ENCODE assay signal across 8 mouse cellular contexts in the genomic region with DNA sequence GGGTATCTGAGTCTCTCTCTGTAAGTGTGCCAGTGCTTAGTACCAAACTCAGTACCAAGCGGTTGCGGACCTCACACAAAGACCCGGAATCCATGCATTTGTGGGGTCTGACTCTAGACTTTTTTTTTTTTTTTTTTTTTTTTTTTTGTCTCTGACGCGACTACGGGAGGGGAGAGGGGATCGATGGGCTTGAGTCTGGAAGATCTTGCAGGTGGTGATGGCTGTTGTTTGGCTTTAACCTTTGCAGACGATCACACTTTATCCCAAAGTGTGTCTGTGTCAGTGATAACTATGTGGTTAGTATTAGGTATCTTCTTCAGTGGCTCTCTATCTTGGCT. TPM values are rescaled to one million over a fixed set of nuclear protein-coding genes. Genes with fewer than 3 reads are reported as not detected.
A peak's percentile ranks its signal among the peaks of the same experiment; 100 is the strongest.
DNase-seq lines count a peak whose midpoint lies in the region; ATAC-seq and TF ChIP-seq lines count a peak whose summit lies in the region.

No protein-coding gene starts in this region.

- WGBS in heart, embryonic 14.5 days = 1% methylated on average over 8 of the region's 8 CpGs
- 3% methylated on average over 8 of the region's 8 CpGs for WGBS in heart, postnatal 0 days
- WGBS in midbrain, embryonic 10.5 days = 2% methylated on average over 8 of the region's 8 CpGs

- H3K9ac ChIP-seq in heart, embryonic 14.5 days (ENCODE audit: low read length) = peak overlapping the region; percentile 99
- peak overlapping the region; percentile 92; the same call in 1 of the 2 replicates for H3K9ac ChIP-seq in ES-E14 (ENCODE audit: insufficient read depth, low read depth, low read length, poor library complexity, severe bottlenecking)
- peak overlapping the region; percentile 98 for H3K9ac ChIP-seq in heart, postnatal 0 days (replicated peaks; ENCODE audit: low read depth, low read length)

- in situ Hi-C loops in ES-E14 (cut with MboI; ENCODE audit: low sequenced_read_pairs in 2 of 2, unreplicated experiment in 2 of 2) = no loop called here

- H3K9me3 ChIP-seq in heart, embryonic 14.5 days (ENCODE audit: control insufficient read depth, low read length) = no peaks in the 10 kb centered on the region
- no peaks in the 10 kb centered on the region for H3K9me3 ChIP-seq in ES-E14 (ENCODE audit: control insufficient read depth, insufficient read depth, low read depth, low read length)
- H3K9me3 ChIP-seq in heart, postnatal 0 days (replicated peaks; ENCODE audit: control insufficient read depth, low read length) = no peaks in the 10 kb centered on the region
- peaks cover 38% of the 10 kb centered on the region for H3K9me3 ChIP-seq in midbrain, embryonic 10.5 days (replicated peaks)

- TF ChIP-seq CTCF in heart, postnatal 0 days (IDR thresholded peaks at IDR 0.05; ENCODE audit: low read depth) = no peak

- peak overlapping the region; percentile 87 to 99 for H3K4me3 ChIP-seq in heart, embryonic 14.5 days (ENCODE audit: control insufficient read depth in 1 of 2, insufficient read depth in 1 of 2, low read depth in 1 of 2, low read length in 2 of 2)
- H3K4me3 ChIP-seq in ES-E14 (ENCODE audit: insufficient read depth in 1 of 2, low read depth in 1 of 2, low read length in 2 of 2, poor library complexity in 1 of 2, severe bottlenecking in 1 of 2) = peak overlapping the region; percentile 89 to 98
- H3K4me3 ChIP-seq in heart, postnatal 0 days (ENCODE audit: low read depth, low read length) = peak overlapping the region; percentile 97
- peak overlapping the region; percentile 89 for H3K4me3 ChIP-seq in midbrain, embryonic 10.5 days

- no peak for ATAC-seq in heart, embryonic 14.5 days (ENCODE audit: insufficient number of reproducible peaks, insufficient read depth, low FRiP score, low read depth)
- ATAC-seq in heart, postnatal 0 days (ENCODE audit: insufficient read depth, low read depth) = no peak
- no peak for ATAC-seq in erythroid progenitor cell, adult 5-6 weeks (replicated peaks; ENCODE audit: low FRiP score, poor library complexity, severe bottlenecking)

- H3K4me1 ChIP-seq in heart, embryonic 14.5 days (ENCODE audit: control insufficient read depth in 2 of 2, insufficient read depth in 2 of 2, low read length in 2 of 2) = peaks cover 4 to 7% of the 10 kb centered on the region in 2 experiments; a peak in 3 of 4 replicates
- 0 out of 4 replicates have a peak, but pooled peaks cover 0 to 4% of the 10 kb centered on the region in 2 experiments for H3K4me1 ChIP-seq in ES-E14 (ENCODE audit: control insufficient read depth in 2 of 2, insufficient read depth in 2 of 2, low read length in 2 of 2, poor library complexity in 1 of 2)
- 0 out of 2 replicates have a peak, but pooled peaks cover 6% of the 10 kb centered on the region for H3K4me1 ChIP-seq in heart, postnatal 0 days (ENCODE audit: control insufficient read depth, insufficient read depth)
- no peaks in the 10 kb centered on the region for H3K4me1 ChIP-seq in midbrain, embryonic 10.5 days

- peaks cover 39% of the 10 kb centered on the region for H3K36me3 ChIP-seq in heart, embryonic 14.5 days (ENCODE audit: control insufficient read depth, insufficient read depth, low read length)
- peaks cover 14% of the 10 kb centered on the region for H3K36me3 ChIP-seq in ES-E14 (ENCODE audit: control insufficient read depth, insufficient read depth, low read length, poor library complexity, severe bottlenecking)
- H3K36me3 ChIP-seq in heart, postnatal 0 days (replicated peaks; ENCODE audit: control insufficient read depth, insufficient read depth, low read length) = peaks cover 38% of the 10 kb centered on the region
- H3K36me3 ChIP-seq in midbrain, embryonic 10.5 days = peaks cover 42% of the 10 kb centered on the region

- H3K27ac ChIP-seq in heart, embryonic 14.5 days (replicated peaks in 1 of 2; ENCODE audit: control insufficient read depth in 1 of 2, insufficient read depth in 1 of 2, low read depth in 2 of 2, low read length in 2 of 2) = peak overlapping the region; percentile 76 to 93; a peak in 3 of 4 replicates
- H3K27ac ChIP-seq in ES-E14 (ENCODE audit: insufficient read depth, low read depth, low read length, poor library complexity, severe bottlenecking) = no peak overlapping the region
- H3K27ac ChIP-seq in heart, postnatal 0 days (ENCODE audit: low read depth) = peak overlapping the region; percentile 99; the same call in 1 of the 2 replicates
- peak overlapping the region; percentile 97 for H3K27ac ChIP-seq in midbrain, embryonic 10.5 days (replicated peaks)

- no peak for DNase-seq in heart, adult 8-10 months (ENCODE audit: low spot score)
- peak; percentile 7 for DNase-seq in ES-E14 (ENCODE audit: low read depth, low spot score)
- no peak for DNase-seq in heart, postnatal 0 days (ENCODE audit: low spot score)
- DNase-seq in midbrain, embryonic 10.5 days (ENCODE audit: low spot score) = no peak
- no peak for DNase-seq in natural killer cell, adult 2 months (ENCODE audit: low spot score in 2 of 2)
- no peak for DNase-seq in thymus, postnatal 10 days (ENCODE audit: low spot score in 2 of 2)

- no peak for TF ChIP-seq EP300 in heart, postnatal 0 days (IDR thresholded peaks at IDR 0.05; ENCODE audit: low read depth)

- H3K4me2 ChIP-seq in heart, embryonic 14.5 days (ENCODE audit: low read length) = peak overlapping the region; percentile 77
- peak overlapping the region; percentile 64 for H3K4me2 ChIP-seq in heart, postnatal 0 days (ENCODE audit: low read depth, low read length)

- no peaks in the 10 kb centered on the region for H3K27me3 ChIP-seq in heart, embryonic 14.5 days (ENCODE audit: control insufficient read depth, insufficient read depth, low read length)
- no peaks in the 10 kb centered on the region for H3K27me3 ChIP-seq in heart, postnatal 0 days (ENCODE audit: control insufficient read depth, insufficient read depth, low read length)
- H3K27me3 ChIP-seq in midbrain, embryonic 10.5 days (ENCODE audit: low read depth, poor library complexity, severe bottlenecking) = no peaks in the 10 kb centered on the region

TF ChIP-seq in ES-E14, 5 proteins besides CTCF, POLR2A, EP300 and RAD21:
- TF ChIP-seq ZNF384 (IDR thresholded peaks at IDR 0.05; ENCODE audit: low read depth, low read length) (peak; percentile 93), MAFK (IDR thresholded peaks at IDR 0.05; ENCODE audit: insufficient read depth, low read depth, low read length) (no peak), HCFC1 (IDR thresholded peaks at IDR 0.05; ENCODE audit: borderline replicate concordance, insufficient read depth, low read length) (0 out of 2 replicates have a peak, but pooled peaks have one; percentile 20), CHD2 (IDR thresholded peaks at IDR 0.05; ENCODE audit: low read depth, low read length) (no peak)
TF ChIP-seq in ES-E14: peak in this region for 2.

RNA-seq across cellular contexts. Expression of gene Zfp606, which starts 0.9 kb away (rescaled TPM):
- polyA plus RNA-seq in heart, embryonic 14.5 days (2014; fragmentation: Nextera tagmentation; extraction: Ambion mirVana) = 16.6 and 18.4 TPM in 2 replicates
- total RNA-seq in heart, adult 8-10 months (2022) = 1 to 10 TPM; 7.3 to 9.1 (median 8.0) TPM
- 8.3 and 10.3 TPM in 2 replicates for total RNA-seq in ES-E14 (2012; rRNA removed)
- 13.5 and 15.0 TPM in 2 replicates for total RNA-seq in heart, postnatal 0 days (2014; rRNA removed; ENCODE audit: low replicate concordance)
- polyA plus RNA-seq in heart, postnatal 0 days (2015; fragmentation: Nextera tagmentation; extraction: Ambion mirVana) = 12.9 and 14.2 TPM in 2 replicates
- polyA plus RNA-seq in midbrain, embryonic 10.5 days (2016; fragmentation: Nextera tagmentation; extraction: Ambion mirVana) = 35.0 and 41.6 TPM in 2 replicates
- total RNA-seq in erythroid progenitor cell, adult 5-6 weeks (2015; ENCODE audit: low replicate concordance) = 4.0 TPM in 1 of 2 replicates, not detected in the other
- total RNA-seq in erythroid progenitor cell, adult 5-6 weeks (2017; ENCODE audit: low replicate concordance) = 1.8 TPM in 1 of 2 replicates, not detected in the other

RNA-seq across cellular contexts. Expression of gene 2900092C05Rik, which starts 33.3 kb away (rescaled TPM):
- polyA plus RNA-seq in heart, embryonic 14.5 days (2014; fragmentation: Nextera tagmentation; extraction: Ambion mirVana) = not detected in 2 replicates
- not detected for total RNA-seq in heart, adult 8-10 months (2022)
- not detected in 2 replicates for total RNA-seq in ES-E14 (2012; rRNA removed)
- not detected in 2 replicates for total RNA-seq in heart, postnatal 0 days (2014; rRNA removed; ENCODE audit: low replicate concordance)
- polyA plus RNA-seq in heart, postnatal 0 days (2015; fragmentation: Nextera tagmentation; extraction: Ambion mirVana) = not detected in 2 replicates
- polyA plus RNA-seq in midbrain, embryonic 10.5 days (2016; fragmentation: Nextera tagmentation; extraction: Ambion mirVana) = not detected in 2 replicates
- total RNA-seq in erythroid progenitor cell, adult 5-6 weeks (2015; ENCODE audit: low replicate concordance) = not detected in 2 replicates
- not detected in 2 replicates for total RNA-seq in erythroid progenitor cell, adult 5-6 weeks (2017; ENCODE audit: low replicate concordance)

RNA-seq across cellular contexts. Expression of gene Zfp551, which starts 56.4 kb away (rescaled TPM):
- 3.0 and 3.9 TPM in 2 replicates for polyA plus RNA-seq in heart, embryonic 14.5 days (2014; fragmentation: Nextera tagmentation; extraction: Ambion mirVana)
- total RNA-seq in heart, adult 8-10 months (2022) = 1 to 10 TPM; 2.3 to 2.8 (median 2.4) TPM
- 2.4 and 2.5 TPM in 2 replicates for total RNA-seq in ES-E14 (2012; rRNA removed)
- 1.4 and 3.6 TPM in 2 replicates for total RNA-seq in heart, postnatal 0 days (2014; rRNA removed; ENCODE audit: low replicate concordance)
- 2.4 and 2.5 TPM in 2 replicates for polyA plus RNA-seq in heart, postnatal 0 days (2015; fragmentation: Nextera tagmentation; extraction: Ambion mirVana)
- 2.5 and 3.9 TPM in 2 replicates for polyA plus RNA-seq in midbrain, embryonic 10.5 days (2016; fragmentation: Nextera tagmentation; extraction: Ambion mirVana)
- total RNA-seq in erythroid progenitor cell, adult 5-6 weeks (2015; ENCODE audit: low replicate concordance) = not detected in 2 replicates
- not detected in 2 replicates for total RNA-seq in erythroid progenitor cell, adult 5-6 weeks (2017; ENCODE audit: low replicate concordance)
